Mouse (Mus musculus): ENCODE results near the gene Sgip1.

DNA sequence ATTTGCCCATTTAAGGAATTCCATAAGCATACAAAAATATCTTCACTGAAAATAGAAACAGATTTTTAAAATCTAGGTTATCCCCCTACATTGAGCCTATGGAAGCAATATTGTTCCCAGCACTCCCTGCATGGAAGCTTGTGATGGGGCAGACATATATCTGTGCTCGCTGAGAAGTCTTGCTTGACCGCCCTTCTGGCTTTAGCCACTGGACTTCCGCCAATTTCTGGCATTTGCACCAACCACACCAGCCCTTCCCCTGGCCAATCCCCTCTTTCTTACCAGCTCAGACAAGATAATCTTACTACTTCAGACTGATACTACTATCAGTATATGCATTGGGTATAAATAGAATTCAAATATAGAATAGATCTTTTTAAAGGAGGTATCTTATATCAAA, 172.1 kb downstream of the Sgip1 start:
- no peak for TF ChIP-seq CTCF (IDR thresholded peaks at IDR 0.05; ENCODE audit: low read depth, low read length)
- no peak for TF ChIP-seq GATA1 (IDR thresholded peaks at IDR 0.05; ENCODE audit: borderline replicate concordance, low read length)
- no peak for TF ChIP-seq POLR2AphosphoS5 (IDR thresholded peaks at IDR 0.05; ENCODE audit: insufficient replicate concordance, low read depth, low read length)
